Mouse (Mus musculus) embryonic facial prominence, embryonic 12.5 days (tissue): ENCODE data around the gene Tmem107. TPM values are rescaled to one million over a fixed set of nuclear protein-coding genes. Genes with fewer than 3 reads are reported as not detected.

Experiments used
- polyA plus RNA-seq: library from polyadenylated mRNA; unstranded; fragments of >200 nt; fragmentation: Nextera tagmentation; extraction: Ambion mirVana; gene quantifications from 2 replicates; pipeline ENCODE4 v1.2.1, GENCODE M21; 2016

Tmem107 gene
- polyA plus RNA-seq, 1 experiment from 2014 or later = 36.8 TPM

Other genes starting within 250 kb of the Tmem107 start
- 78.6 and 82.0 TPM in 2 replicates for gene Ndel1, start 198.9 kb upstream of the Tmem107 start, polyA plus RNA-seq
- 0.08 and 0.19 TPM in 2 replicates for gene Rnf222, start 182.3 kb upstream of the Tmem107 start, polyA plus RNA-seq
- gene Rpl26, start 169.2 kb upstream of the Tmem107 start, polyA plus RNA-seq = 915 and 939 TPM in 2 replicates
- gene Odf4, start 143.7 kb upstream of the Tmem107 start, polyA plus RNA-seq = not detected in 2 replicates
- gene Arhgef15, start 113.3 kb upstream of the Tmem107 start, polyA plus RNA-seq = 8.1 and 8.5 TPM in 2 replicates
- 2.6 and 4.1 TPM in 2 replicates for gene Slc25a35, start 102.7 kb upstream of the Tmem107 start, polyA plus RNA-seq
- gene Rangrf, start 95.6 kb upstream of the Tmem107 start, polyA plus RNA-seq = 59.3 and 64.2 TPM in 2 replicates
- gene Pfas, start 62.3 kb upstream of the Tmem107 start, polyA plus RNA-seq = 44.0 and 44.3 TPM in 2 replicates
- 71.0 and 75.2 TPM in 2 replicates for gene Ctc1, start 54.9 kb upstream of the Tmem107 start, polyA plus RNA-seq
- 148 and 152 TPM in 2 replicates for gene Aurkb, start 25.2 kb upstream of the Tmem107 start, polyA plus RNA-seq
- gene Borcs6, start 11.1 kb upstream of the Tmem107 start, polyA plus RNA-seq = 12.3 and 12.6 TPM in 2 replicates
- gene Vamp2, start 17.7 kb downstream of the Tmem107 start, polyA plus RNA-seq = 84.3 and 85.0 TPM in 2 replicates
- gene Per1, start 24.4 kb downstream of the Tmem107 start, polyA plus RNA-seq = 11.4 and 11.5 TPM in 2 replicates
- 0.65 and 0.73 TPM in 2 replicates for gene Hes7, start 49.6 kb downstream of the Tmem107 start, polyA plus RNA-seq
- gene 9130213A22Rik, start 51.8 kb downstream of the Tmem107 start, polyA plus RNA-seq = 0.14 and 0.40 TPM in 2 replicates
- 0.47 and 0.89 TPM in 2 replicates for gene Aloxe3, start 55.1 kb downstream of the Tmem107 start, polyA plus RNA-seq
- 0.15 and 0.19 TPM in 2 replicates for gene Alox12b, start 86.2 kb downstream of the Tmem107 start, polyA plus RNA-seq
- gene Alox8, start 127.0 kb downstream of the Tmem107 start, polyA plus RNA-seq = 0.12 and 0.20 TPM in 2 replicates
- 0.10 and 0.17 TPM in 2 replicates for gene Gucy2e, start 166.2 kb downstream of the Tmem107 start, polyA plus RNA-seq